Mouse (Mus musculus) hindbrain, embryonic 15.5 days (tissue): ENCODE data around the gene Adamts4. TPM values are rescaled to one million over a fixed set of nuclear protein-coding genes. Genes with fewer than 3 reads are reported as not detected.
A peak's percentile ranks its signal among the peaks of the same experiment; 100 is the strongest.

Source experiments
- ATAC-seq: fragments of 200-750 bp; cut with Nextera tagmentation; 2 replicates; pipeline ENCODE4 v1.8.0; 2017; ENCODE audit warnings: low read depth, moderate number of reproducible peaks, moderate TSS enrichment; ENCODE audit not compliant: low FRiP score
- H3K27ac ChIP-seq: fragments of 300-500 bp; sonication (generic); replicated peaks from 2 replicates; pipeline ENCODE4 v1.5.1; 2015; ENCODE audit warnings: mild to moderate bottlenecking, inconsistent platforms
- H3K27me3 ChIP-seq: fragments of 300-500 bp; sonication (generic); 2 replicates; pipeline ENCODE4 v1.6.1; 2015; ENCODE audit warnings: control low read depth, inconsistent platforms
- H3K36me3 ChIP-seq: fragments of 300-500 bp; sonication (generic); 2 replicates; pipeline ENCODE4 v1.6.1; 2015; ENCODE audit warnings: control low read depth, inconsistent platforms
- H3K4me1 ChIP-seq: fragments of 300-500 bp; sonication (generic); replicated peaks from 2 replicates; pipeline ENCODE4 v1.6.1; 2015; ENCODE audit warnings: control low read depth, inconsistent platforms
- H3K4me2 ChIP-seq: fragments of 300-500 bp; sonication (generic); 2 replicates; pipeline ENCODE4 v1.6.1; 2015; ENCODE audit warnings: moderate library complexity, mild to moderate bottlenecking, inconsistent platforms
- H3K4me3 ChIP-seq: fragments of 300-500 bp; sonication (generic); 2 replicates; pipeline ENCODE4 v1.5.1; 2015; ENCODE audit warnings: mild to moderate bottlenecking, inconsistent platforms
- H3K9ac ChIP-seq: fragments of 300-500 bp; sonication (generic); 2 replicates; pipeline ENCODE4 v1.6.1; 2015; ENCODE audit warnings: inconsistent platforms
- H3K9me3 ChIP-seq: fragments of 300-500 bp; sonication (generic); 2 replicates; pipeline ENCODE4 v1.6.1; 2016; ENCODE audit warnings: control low read depth, inconsistent platforms
- WGBS: fragments of 180-500 bp; shearing (Covaris S2); methylation state at CpG from one replicate; pipeline ENCODE4 v1.1.7; 2015; 5-methylcytosine and 5-hydroxymethylcytosine counted together
- polyA plus RNA-seq: library from polyadenylated mRNA; unstranded; fragments of >200 nt; fragmentation: Nextera tagmentation; extraction: Ambion mirVana; gene quantifications from 2 replicates; pipeline ENCODE4 v1.2.1, GENCODE M21; 2015

The Adamts4 gene
- polyA plus RNA-seq, 1 experiment from 2014 or later: 6.2 TPM

GRCm38 (mm10) chr1:171283188-171284160 is 33.3 kb downstream of the Adamts4 start:
- no peak overlapping the region for H3K9ac ChIP-seq
- H3K27ac ChIP-seq: no peak overlapping the region
- no peak for ATAC-seq
- no peaks in the 10 kb centered on the region for H3K27me3 ChIP-seq
- H3K4me3 ChIP-seq: no peak overlapping the region
- peaks cover 30% of the 10 kb centered on the region for H3K36me3 ChIP-seq
- H3K4me1 ChIP-seq: peaks cover 51% of the 10 kb centered on the region
- 92% methylated on average over 18 of the region's 18 CpGs for WGBS
- no peaks in the 10 kb centered on the region for H3K9me3 ChIP-seq
- H3K4me2 ChIP-seq: no peak overlapping the region

DNA sequence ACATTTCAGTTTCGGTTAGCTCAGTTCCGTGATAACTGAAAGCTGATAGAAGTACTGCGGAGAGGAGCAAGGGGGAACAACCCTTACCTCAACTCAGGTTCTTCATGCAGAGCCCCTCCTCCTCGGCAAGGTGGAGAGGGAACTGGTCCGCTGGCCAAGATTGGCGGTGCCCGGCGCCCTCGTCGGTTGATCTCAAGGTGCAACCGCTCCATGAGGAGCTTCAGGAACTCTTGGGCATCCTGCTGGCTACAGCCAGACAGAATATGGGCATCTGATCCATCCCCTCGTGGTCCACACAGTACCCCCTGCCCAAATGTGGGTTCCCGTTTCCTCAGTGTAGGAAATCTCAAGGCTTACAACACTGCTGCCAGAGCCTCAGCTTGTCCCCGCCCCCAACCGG is 34.3 kb downstream of the Adamts4 start:
- no peak overlapping the region for H3K4me2 ChIP-seq
- no peaks in the 10 kb centered on the region for H3K27me3 ChIP-seq
- WGBS: 88% methylated on average over 15 of the region's 15 CpGs
- H3K27ac ChIP-seq: no peak overlapping the region
- H3K9ac ChIP-seq: no peak overlapping the region
- ATAC-seq: no peak
- H3K4me1 ChIP-seq: peaks cover 50% of the 10 kb centered on the region
- H3K9me3 ChIP-seq: no peaks in the 10 kb centered on the region
- H3K36me3 ChIP-seq: peaks cover 39% of the 10 kb centered on the region
- H3K4me3 ChIP-seq: no peak overlapping the region

DNA sequence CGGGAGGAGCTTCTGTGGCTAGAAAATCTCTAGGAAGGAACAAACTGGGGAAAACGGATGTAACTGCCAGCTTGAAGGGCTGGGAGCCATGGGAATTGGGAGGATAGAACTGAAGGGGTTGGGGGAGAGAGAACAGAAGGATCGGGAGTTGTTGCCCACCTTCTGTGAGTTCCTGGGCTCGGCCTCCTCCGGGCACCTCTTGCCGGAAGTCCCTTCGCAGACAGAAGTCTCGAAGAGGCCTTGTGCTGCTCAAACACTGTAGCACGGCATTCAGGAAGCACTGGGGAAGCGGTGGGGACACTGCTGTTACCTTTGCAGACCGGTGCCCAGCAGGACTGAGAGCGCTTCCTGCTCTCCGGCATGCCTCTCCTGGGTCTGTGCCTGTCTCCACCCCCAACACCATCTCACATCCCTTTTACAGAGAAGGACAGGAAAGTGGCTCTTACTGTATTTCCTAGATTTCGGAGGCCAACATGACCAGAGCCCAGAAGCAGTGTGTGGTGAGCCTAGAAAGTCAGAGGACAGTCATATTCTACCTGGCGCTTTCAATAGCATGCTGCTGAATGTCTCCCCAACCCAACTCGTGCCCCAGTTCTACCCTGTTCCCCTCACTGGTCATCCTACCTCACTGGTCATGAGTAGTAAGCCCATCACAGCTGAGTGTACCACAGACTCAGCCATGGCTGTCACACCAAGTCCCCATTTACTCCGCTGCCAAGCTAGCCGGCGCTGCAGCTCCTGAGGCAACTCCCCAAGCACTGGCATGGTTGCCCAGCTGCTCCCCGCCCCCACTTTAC is 35.1 kb downstream of the Adamts4 start:
- peaks cover 42% of the 10 kb centered on the region for H3K4me1 ChIP-seq
- H3K4me3 ChIP-seq: no peak overlapping the region
- H3K4me2 ChIP-seq: no peak overlapping the region
- no peak overlapping the region for H3K9ac ChIP-seq
- H3K27ac ChIP-seq: no peak overlapping the region
- WGBS: 84% methylated on average over 20 of the region's 20 CpGs
- H3K9me3 ChIP-seq: no peaks in the 10 kb centered on the region
- no peaks in the 10 kb centered on the region for H3K27me3 ChIP-seq
- no peak for ATAC-seq
- H3K36me3 ChIP-seq: peaks cover 44% of the 10 kb centered on the region

GRCm38 (mm10) chr1:171286517-171286916 is 36.3 kb downstream of the Adamts4 start:
- Histone ChIP-seq H3K27me3 (no peaks in the 10 kb centered on the region), H3K9ac (0 out of 2 replicates have a peak overlapping the region, but pooled peaks have one; percentile 94), H3K4me3 (peak overlapping the region; percentile 85), H3K27ac (no peak overlapping the region; the same call in 1 of the 2 replicates), H3K36me3 (peaks cover 44% of the 10 kb centered on the region), H3K4me1 (peaks cover 34% of the 10 kb centered on the region), H3K9me3 (no peaks in the 10 kb centered on the region), H3K4me2 (peak overlapping the region; percentile 59)
- no peak for ATAC-seq
- WGBS: 90% methylated on average over 19 of the region's 19 CpGs

GRCm38 (mm10) chr1:171287136-171288081 is 37.2 kb downstream of the Adamts4 start, which contains the start of gene Usp21:
Gene Usp21 (minus strand): TSS chr1:171287991.
- peaks cover 39% of the 10 kb centered on the region for H3K36me3 ChIP-seq
- under 1% methylated on average over 46 of the region's 49 CpGs for WGBS
- no peaks in the 10 kb centered on the region for H3K27me3 ChIP-seq

DNA sequence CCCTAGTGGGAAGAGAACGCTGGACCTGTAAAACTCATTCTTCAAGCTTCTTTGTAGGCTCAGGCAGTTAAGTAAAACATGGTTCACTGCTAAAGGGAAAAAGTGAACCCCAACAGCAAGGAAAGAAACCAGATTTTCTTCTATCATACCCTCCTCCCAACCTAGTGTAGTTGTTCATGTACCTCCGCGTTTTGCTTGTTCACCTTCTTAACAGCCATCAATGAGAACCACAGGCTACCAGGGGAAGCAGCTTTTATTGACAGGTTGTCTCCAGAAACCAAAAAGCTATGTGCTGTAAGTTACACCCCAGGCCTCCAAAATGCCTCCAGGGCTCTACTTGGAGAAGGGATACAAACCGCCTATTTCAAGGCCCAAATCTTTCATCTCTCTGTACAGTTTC is 38.1 kb downstream of the Adamts4 start:
- Histone ChIP-seq H3K27ac (peak overlapping the region; percentile 95), H3K36me3 (peaks cover 37% of the 10 kb centered on the region), H3K4me2 (peak overlapping the region; percentile 59), H3K4me1 (peaks cover 29% of the 10 kb centered on the region), H3K9me3 (no peaks in the 10 kb centered on the region), H3K27me3 (no peaks in the 10 kb centered on the region), H3K9ac (no peak overlapping the region), H3K4me3 (no peak overlapping the region)
- WGBS: 74% methylated on average over 4 of the region's 4 CpGs
- no peak for ATAC-seq

More at GRCm38 (mm10) chr1:171287136-171288081, 37.2 kb downstream of the Adamts4 start, which contains the start of gene Usp21:
- Histone ChIP-seq H3K9me3 (no peaks in the 10 kb centered on the region), H3K9ac (peak within 1 kb of the TSS; percentile 94), H3K4me3 (peak within 1 kb of the TSS; percentile 85), H3K27ac (peak within 1 kb of the TSS; percentile 95), H3K4me2 (peak within 1 kb of the TSS; percentile 59), H3K4me1 (peaks cover 26% of the 10 kb centered on the region)
- peak; percentile 94 for ATAC-seq

- H3K4me3 ChIP-seq: peak overlapping the region; percentile 70
- no peak for ATAC-seq
- 83% methylated on average over 3 of the region's 3 CpGs for WGBS
- H3K4me2 ChIP-seq: peak overlapping the region; percentile 72
- H3K9me3 ChIP-seq: no peaks in the 10 kb centered on the region
- H3K27me3 ChIP-seq: peaks cover 18% of the 10 kb centered on the region
- 0 out of 2 replicates have a peak overlapping the region, but pooled peaks have one; percentile 96 for H3K27ac ChIP-seq
- H3K9ac ChIP-seq: peak overlapping the region; percentile 76; the same call in 1 of the 2 replicates
- peaks cover 18% of the 10 kb centered on the region for H3K4me1 ChIP-seq
- peaks cover 16% of the 10 kb centered on the region for H3K36me3 ChIP-seq
Measured at GRCm38 (mm10) chr1:171293351-171293750, 43.1 kb downstream of the Adamts4 start.

- ATAC-seq: no peak
- peaks cover 16% of the 10 kb centered on the region for H3K4me1 ChIP-seq
- WGBS: 35% methylated on average over 5 of the region's 5 CpGs
- peak overlapping the region; percentile 76 for H3K9ac ChIP-seq
- H3K4me2 ChIP-seq: peak overlapping the region; percentile 72
- peak overlapping the region; percentile 96 for H3K27ac ChIP-seq
- peak overlapping the region; percentile 70 for H3K4me3 ChIP-seq
- H3K9me3 ChIP-seq: no peaks in the 10 kb centered on the region
- H3K36me3 ChIP-seq: peaks cover 10% of the 10 kb centered on the region
- peaks cover 19% of the 10 kb centered on the region for H3K27me3 ChIP-seq
Measured at GRCm38 (mm10) chr1:171293906-171294297, 43.7 kb downstream of the Adamts4 start.

DNA sequence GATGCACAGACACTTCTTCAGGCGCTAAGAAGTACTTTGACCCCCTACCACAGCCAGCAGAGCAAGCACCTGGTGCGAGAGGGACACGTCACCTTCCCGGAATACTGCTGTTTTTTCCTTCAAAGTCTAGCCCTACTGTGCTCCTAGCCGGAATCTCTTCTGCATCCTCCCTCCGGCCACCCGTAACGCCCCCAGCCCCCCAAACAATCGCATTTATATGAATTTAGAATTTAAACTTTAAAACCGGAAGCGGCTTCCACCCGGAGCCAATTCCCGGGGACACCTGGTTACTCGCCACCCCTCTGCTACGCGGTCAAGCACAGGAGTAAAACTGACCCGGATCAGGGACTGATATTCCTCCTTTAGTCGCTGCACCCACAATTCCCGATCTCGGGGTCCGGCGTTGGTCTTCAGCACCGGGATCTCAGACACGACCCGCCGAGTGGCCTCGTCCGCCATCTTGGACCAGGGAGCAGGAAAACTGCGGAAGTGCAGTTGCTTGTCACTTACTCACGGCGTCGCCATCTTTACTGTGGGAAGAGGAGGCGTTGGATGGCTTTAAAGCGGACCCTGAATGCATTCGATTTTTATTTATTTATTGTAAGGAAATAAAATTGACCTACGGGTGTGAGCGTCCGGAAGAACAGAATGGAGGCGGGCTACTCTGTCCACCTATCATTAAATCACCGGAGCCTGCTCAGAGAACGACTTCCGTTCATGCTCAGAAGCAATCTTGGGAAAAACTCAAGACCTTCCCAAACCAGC is 44.3 kb downstream of the Adamts4 start, which contains the start of gene Ufc1:
TSS of gene Ufc1 (minus strand) at position 727 of the 765 bp plus-strand sequence.
- ATAC-seq: peak; percentile 89
- H3K4me3 ChIP-seq: peak within 1 kb of the TSS; percentile 70
- H3K27me3 ChIP-seq: peaks cover 20% of the 10 kb centered on the region
- peaks cover 5% of the 10 kb centered on the region for H3K36me3 ChIP-seq
- peak within 1 kb of the TSS; percentile 72 for H3K4me2 ChIP-seq
- peak within 1 kb of the TSS; percentile 76 for H3K9ac ChIP-seq
- no peaks in the 10 kb centered on the region for H3K9me3 ChIP-seq
- 1% methylated on average over 42 of the region's 42 CpGs for WGBS
- peak within 1 kb of the TSS; percentile 96 for H3K27ac ChIP-seq
- H3K4me1 ChIP-seq: peaks cover 16% of the 10 kb centered on the region

- Histone ChIP-seq H3K4me2 (peak overlapping the region; percentile 72), H3K27ac (peak overlapping the region; percentile 96), H3K9ac (peak overlapping the region; percentile 76), H3K4me1 (peaks cover 16% of the 10 kb centered on the region), H3K36me3 (no peaks in the 10 kb centered on the region; the same call in 1 of the 2 replicates), H3K27me3 (peaks cover 20% of the 10 kb centered on the region), H3K4me3 (peak overlapping the region; percentile 70), H3K9me3 (no peaks in the 10 kb centered on the region)
- WGBS: 17% methylated on average over 3 of the region's 3 CpGs
- ATAC-seq: no peak
Measured at GRCm38 (mm10) chr1:171295063-171295402, 44.8 kb downstream of the Adamts4 start.
